Mouse (Mus musculus): ENCODE measurements around the gene Cit. TPM values are rescaled to one million over a fixed set of nuclear protein-coding genes. Genes with fewer than 3 reads are reported as not detected.

The Cit gene
- polyA plus RNA-seq, 1 experiment from 2014 or later: 26.7 TPM

GRCm38 (mm10) chr5:115991717-115992116, 146.6 kb downstream of the Cit start:
- no peaks in the 10 kb centered on the region for H3K4me1 ChIP-seq (ENCODE audit: control insufficient read depth, insufficient read depth, low read length)
- H3K4me3 ChIP-seq (ENCODE audit: low read depth, low read length): no peak overlapping the region
- H3K4me2 ChIP-seq (ENCODE audit: low read depth): no peak overlapping the region
- ATAC-seq (ENCODE audit: insufficient read depth, low FRiP score, low TSS enrichment) (no peak), DNase-seq (ENCODE audit: low spot score) (no peak)
- no peak overlapping the region for H3K27ac ChIP-seq (ENCODE audit: low read depth, low read length)
- no peaks in the 10 kb centered on the region for H3K27me3 ChIP-seq (ENCODE audit: control insufficient read depth, insufficient read depth, low read length)
- WGBS: 95% methylated on average over 11 of the region's 11 CpGs
- no peaks in the 10 kb centered on the region for H3K9me3 ChIP-seq (ENCODE audit: control insufficient read depth, low read length)
- peaks cover 8% of the 10 kb centered on the region; the same call in 1 of the 2 replicates for H3K36me3 ChIP-seq (ENCODE audit: control insufficient read depth, insufficient read depth, low read length)
- no peak overlapping the region for H3K9ac ChIP-seq (ENCODE audit: low read length)

DNA sequence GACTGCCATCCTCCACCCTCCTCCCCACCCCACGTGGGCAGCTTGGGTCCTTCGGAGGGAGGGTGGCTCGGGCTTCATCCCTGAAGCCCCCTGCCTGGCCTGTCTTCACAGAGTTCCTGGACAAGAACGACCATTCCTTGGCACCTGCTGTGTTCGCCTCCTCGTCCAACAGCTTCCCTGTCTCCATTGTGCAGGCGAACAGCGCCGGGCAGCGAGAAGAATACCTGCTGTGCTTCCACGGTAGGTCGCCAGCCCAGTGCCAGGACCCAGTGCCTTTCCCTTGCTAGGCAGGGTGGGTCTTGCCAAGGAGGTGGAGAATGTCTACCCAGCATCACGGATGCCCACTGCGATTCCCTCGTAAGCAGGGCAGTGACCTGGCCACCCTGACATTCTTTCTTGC, 149.0 kb downstream of the Cit start:
- Histone ChIP-seq H3K27me3 (ENCODE audit: control insufficient read depth, insufficient read depth, low read length) (no peaks in the 10 kb centered on the region), H3K4me2 (ENCODE audit: low read depth) (no peak overlapping the region), H3K4me3 (ENCODE audit: low read depth, low read length) (no peak overlapping the region), H3K36me3 (ENCODE audit: control insufficient read depth, insufficient read depth, low read length) (peaks cover 2% of the 10 kb centered on the region; the same call in 1 of the 2 replicates), H3K9me3 (ENCODE audit: control insufficient read depth, low read length) (no peaks in the 10 kb centered on the region), H3K9ac (ENCODE audit: low read length) (no peak overlapping the region), H3K27ac (ENCODE audit: low read depth, low read length) (no peak overlapping the region), H3K4me1 (ENCODE audit: control insufficient read depth, insufficient read depth, low read length) (no peaks in the 10 kb centered on the region)
- no peak for ATAC-seq (ENCODE audit: insufficient read depth, low FRiP score, low TSS enrichment)
- WGBS: 92% methylated on average over 15 of the region's 15 CpGs
- DNase-seq (ENCODE audit: low spot score): no peak

DNA sequence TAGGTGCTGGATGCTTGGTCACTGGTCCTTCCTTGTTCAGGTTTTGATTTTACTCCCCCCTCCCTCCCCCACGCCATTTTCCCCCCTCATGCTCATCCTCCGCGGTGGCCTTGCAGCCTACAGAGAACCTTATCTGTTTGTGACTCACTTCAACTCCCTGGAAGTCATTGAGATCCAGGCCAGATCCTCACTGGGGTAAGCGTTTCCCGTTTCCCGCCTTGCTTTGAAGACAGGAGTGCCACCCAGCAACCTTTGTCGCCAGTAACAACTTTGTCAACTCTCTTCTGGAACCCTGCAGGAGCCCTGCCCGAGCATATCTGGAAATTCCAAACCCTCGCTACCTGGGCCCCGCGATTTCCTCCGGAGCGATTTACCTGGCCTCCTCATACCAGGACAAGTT, 152.3 kb downstream of the Cit start:
- DNase-seq (ENCODE audit: low spot score) (no peak), ATAC-seq (ENCODE audit: insufficient read depth, low FRiP score, low TSS enrichment) (no peak)
- Histone ChIP-seq H3K4me1 (ENCODE audit: control insufficient read depth, insufficient read depth, low read length) (no peaks in the 10 kb centered on the region), H3K27me3 (ENCODE audit: control insufficient read depth, insufficient read depth, low read length) (no peaks in the 10 kb centered on the region), H3K9me3 (ENCODE audit: control insufficient read depth, low read length) (no peaks in the 10 kb centered on the region), H3K4me3 (ENCODE audit: low read depth, low read length) (no peak overlapping the region), H3K36me3 (ENCODE audit: control insufficient read depth, insufficient read depth, low read length) (no peaks in the 10 kb centered on the region; the same call in 1 of the 2 replicates), H3K4me2 (ENCODE audit: low read depth) (no peak overlapping the region), H3K9ac (ENCODE audit: low read length) (no peak overlapping the region), H3K27ac (ENCODE audit: low read depth, low read length) (no peak overlapping the region)
- WGBS: 80% methylated on average over 10 of the region's 13 CpGs

GRCm38 (mm10) chr5:116003154-116003553, 158.1 kb downstream of the Cit start:
- H3K9me3 ChIP-seq (ENCODE audit: control insufficient read depth, low read length): no peaks in the 10 kb centered on the region
- ATAC-seq (ENCODE audit: insufficient read depth, low FRiP score, low TSS enrichment): no peak
- no peak overlapping the region for H3K4me3 ChIP-seq (ENCODE audit: low read depth, low read length)
- H3K27me3 ChIP-seq (ENCODE audit: control insufficient read depth, insufficient read depth, low read length): no peaks in the 10 kb centered on the region
- H3K4me1 ChIP-seq (ENCODE audit: control insufficient read depth, insufficient read depth, low read length): no peaks in the 10 kb centered on the region
- no peak overlapping the region for H3K27ac ChIP-seq (ENCODE audit: low read depth, low read length)
- H3K4me2 ChIP-seq (ENCODE audit: low read depth): no peak overlapping the region
- 83% methylated on average over 8 of the region's 8 CpGs for WGBS
- H3K9ac ChIP-seq (ENCODE audit: low read length): no peak overlapping the region
- no peak for DNase-seq (ENCODE audit: low spot score)
- no peaks in the 10 kb centered on the region; the same call in 1 of the 2 replicates for H3K36me3 ChIP-seq (ENCODE audit: control insufficient read depth, insufficient read depth, low read length)

DNA sequence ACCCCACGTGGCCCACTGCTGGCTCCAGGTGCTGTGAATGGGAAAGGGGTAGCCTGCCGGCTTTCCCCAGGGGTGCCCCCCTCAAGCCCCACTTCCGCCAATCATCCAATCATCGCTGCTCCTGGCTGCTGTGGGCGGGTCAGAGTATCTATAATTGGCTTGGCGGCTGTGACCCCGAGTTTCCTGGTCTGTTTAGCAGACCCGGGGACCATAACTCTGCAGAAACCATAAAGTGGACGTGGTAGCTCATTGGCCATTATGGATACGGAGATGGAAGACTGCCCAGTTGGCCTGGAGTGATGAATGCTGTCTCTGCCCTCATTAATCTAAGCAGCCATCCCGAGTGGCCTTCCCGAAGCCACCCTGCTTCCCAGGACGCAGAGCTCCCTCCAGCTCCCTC, 158.7 kb downstream of the Cit start:
- 39% methylated on average over 13 of the region's 13 CpGs for WGBS
- no peak for ATAC-seq (ENCODE audit: insufficient read depth, low FRiP score, low TSS enrichment)
- H3K4me2 ChIP-seq (ENCODE audit: low read depth): no peak overlapping the region

DNA sequence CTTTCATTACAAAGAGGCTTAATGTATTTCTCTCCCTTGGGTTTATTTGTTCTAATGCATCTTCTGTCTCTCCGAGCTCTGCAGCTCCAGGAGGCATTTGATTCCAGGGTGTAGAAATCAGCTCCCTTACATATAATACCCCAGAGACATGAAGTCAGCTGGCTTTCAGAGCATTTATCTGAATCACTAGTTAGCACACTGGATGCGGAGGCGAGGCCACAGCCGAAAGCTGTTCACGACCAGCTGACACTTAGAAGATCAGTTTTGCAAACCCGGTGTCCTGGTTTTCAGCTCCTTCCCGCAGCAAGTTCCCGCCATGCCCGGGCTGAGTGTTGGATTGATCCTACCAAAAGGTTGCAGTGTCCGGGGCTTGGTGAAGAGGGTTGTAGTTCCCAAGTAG, 159.2 kb downstream of the Cit start:
- H3K36me3 ChIP-seq (ENCODE audit: control insufficient read depth, insufficient read depth, low read length): no peaks in the 10 kb centered on the region; the same call in 1 of the 2 replicates

More for the DNA sequence above, 158.7 kb downstream of the Cit start:
- H3K4me1 ChIP-seq (ENCODE audit: control insufficient read depth, insufficient read depth, low read length): no peaks in the 10 kb centered on the region
- H3K36me3 ChIP-seq (ENCODE audit: control insufficient read depth, insufficient read depth, low read length): no peaks in the 10 kb centered on the region; the same call in 1 of the 2 replicates
- DNase-seq (ENCODE audit: low spot score): no peak
- no peak overlapping the region for H3K27ac ChIP-seq (ENCODE audit: low read depth, low read length)
- no peaks in the 10 kb centered on the region for H3K27me3 ChIP-seq (ENCODE audit: control insufficient read depth, insufficient read depth, low read length)
- H3K9me3 ChIP-seq (ENCODE audit: control insufficient read depth, low read length): no peaks in the 10 kb centered on the region
- no peak overlapping the region for H3K4me3 ChIP-seq (ENCODE audit: low read depth, low read length)
- H3K9ac ChIP-seq (ENCODE audit: low read length): peak overlapping the region; percentile 19; the same call in 1 of the 2 replicates

GRCm38 (mm10) chr5:116006324-116007099, 161.4 kb downstream of the Cit start:
- Histone ChIP-seq H3K4me1 (ENCODE audit: control insufficient read depth, insufficient read depth, low read length) (no peaks in the 10 kb centered on the region), H3K9ac (ENCODE audit: low read length) (0 out of 2 replicates have a peak overlapping the region, but pooled peaks have one; percentile 6), H3K27ac (ENCODE audit: low read depth, low read length) (no peak overlapping the region), H3K4me3 (ENCODE audit: low read depth, low read length) (no peak overlapping the region), H3K4me2 (ENCODE audit: low read depth) (no peak overlapping the region), H3K27me3 (ENCODE audit: control insufficient read depth, insufficient read depth, low read length) (no peaks in the 10 kb centered on the region), H3K36me3 (ENCODE audit: control insufficient read depth, insufficient read depth, low read length) (no peaks in the 10 kb centered on the region; the same call in 1 of the 2 replicates), H3K9me3 (ENCODE audit: control insufficient read depth, low read length) (no peaks in the 10 kb centered on the region)
- 67% methylated on average over 22 of the region's 22 CpGs for WGBS
- DNase-seq (ENCODE audit: low spot score) (no peak), ATAC-seq (ENCODE audit: insufficient read depth, low FRiP score, low TSS enrichment) (no peak)

More for the DNA sequence above, 159.2 kb downstream of the Cit start:
- H3K4me2 ChIP-seq (ENCODE audit: low read depth): no peak overlapping the region
- no peak overlapping the region for H3K27ac ChIP-seq (ENCODE audit: low read depth, low read length)
- DNase-seq (ENCODE audit: low spot score): no peak
- no peaks in the 10 kb centered on the region for H3K4me1 ChIP-seq (ENCODE audit: control insufficient read depth, insufficient read depth, low read length)
- no peak overlapping the region for H3K4me3 ChIP-seq (ENCODE audit: low read depth, low read length)
- no peak for ATAC-seq (ENCODE audit: insufficient read depth, low FRiP score, low TSS enrichment)
- no peaks in the 10 kb centered on the region for H3K27me3 ChIP-seq (ENCODE audit: control insufficient read depth, insufficient read depth, low read length)
- peak overlapping the region; percentile 19; the same call in 1 of the 2 replicates for H3K9ac ChIP-seq (ENCODE audit: low read length)
- 86% methylated on average over 10 of the region's 10 CpGs for WGBS
- H3K9me3 ChIP-seq (ENCODE audit: control insufficient read depth, low read length): no peaks in the 10 kb centered on the region

DNA sequence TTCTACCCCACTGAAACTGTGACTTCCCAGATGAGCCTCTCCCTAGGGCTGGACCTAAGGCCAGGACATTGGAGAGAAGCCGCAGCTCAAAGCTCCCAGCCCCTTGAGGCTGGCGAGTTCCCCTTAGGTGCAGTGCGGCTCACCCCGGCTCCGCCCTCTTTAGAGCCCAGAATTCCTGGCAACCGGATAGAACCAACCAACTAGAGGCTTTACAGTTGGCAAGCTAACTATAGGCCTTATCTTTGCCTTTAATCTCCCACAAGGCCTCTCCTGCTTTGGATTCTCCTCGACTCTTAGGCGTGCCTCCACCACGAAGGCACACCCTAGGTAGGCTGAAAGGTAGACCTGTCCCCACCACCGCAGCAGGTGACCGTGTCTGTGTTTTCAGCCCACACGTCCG, 162.6 kb downstream of the Cit start:
- Histone ChIP-seq H3K9me3 (ENCODE audit: control insufficient read depth, low read length) (no peaks in the 10 kb centered on the region), H3K4me2 (ENCODE audit: low read depth) (no peak overlapping the region), H3K9ac (ENCODE audit: low read length) (no peak overlapping the region), H3K4me1 (ENCODE audit: control insufficient read depth, insufficient read depth, low read length) (no peaks in the 10 kb centered on the region), H3K27ac (ENCODE audit: low read depth, low read length) (no peak overlapping the region), H3K4me3 (ENCODE audit: low read depth, low read length) (no peak overlapping the region), H3K36me3 (ENCODE audit: control insufficient read depth, insufficient read depth, low read length) (no peaks in the 10 kb centered on the region; the same call in 1 of the 2 replicates), H3K27me3 (ENCODE audit: control insufficient read depth, insufficient read depth, low read length) (no peaks in the 10 kb centered on the region)
- no peak for ATAC-seq (ENCODE audit: insufficient read depth, low FRiP score, low TSS enrichment)
- 90% methylated on average over 13 of the region's 13 CpGs for WGBS
- DNase-seq (ENCODE audit: low spot score): no peak
